Mouse (Mus musculus): ENCODE results near the gene Znrf3.
A peak's percentile ranks its signal among the peaks of the same experiment; 100 is the strongest.

Znrf3 gene

GRCm38 (mm10) chr11:5437646-5438045, 7.0 kb downstream of the Znrf3 start:
- no peak for DNase-seq (ENCODE audit: low spot score)

- DNase-seq (ENCODE audit: low spot score) = no peak
Observed at GRCm38 (mm10) chr11:5436988-5437387, 7.7 kb downstream of the Znrf3 start.

- DNase-seq (ENCODE audit: low spot score) = no peak
Observed at GRCm38 (mm10) chr11:5435493-5435892, 9.2 kb downstream of the Znrf3 start.

GRCm38 (mm10) chr11:5432330-5432729, 12.3 kb downstream of the Znrf3 start:
- DNase-seq (ENCODE audit: low spot score) = no peak

- DNase-seq (ENCODE audit: low spot score) = no peak
Observed at GRCm38 (mm10) chr11:5430863-5431262, 13.8 kb downstream of the Znrf3 start.

GRCm38 (mm10) chr11:5429396-5430190, 15.1 kb downstream of the Znrf3 start:
- no peak for DNase-seq (ENCODE audit: low spot score)

GRCm38 (mm10) chr11:5427251-5427650, 17.4 kb downstream of the Znrf3 start:
- no peak for DNase-seq (ENCODE audit: low spot score)

- no peak for DNase-seq (ENCODE audit: low spot score)
Observed at GRCm38 (mm10) chr11:5426317-5426716, 18.3 kb downstream of the Znrf3 start.

- DNase-seq (ENCODE audit: low spot score) = no peak
Observed at GRCm38 (mm10) chr11:5425106-5425505, 19.5 kb downstream of the Znrf3 start.

- no peak for DNase-seq (ENCODE audit: low spot score)
Observed at GRCm38 (mm10) chr11:5424185-5424584, 20.5 kb downstream of the Znrf3 start.

GRCm38 (mm10) chr11:5423000-5423399, 21.6 kb downstream of the Znrf3 start:
- no peak for DNase-seq (ENCODE audit: low spot score)

- DNase-seq (ENCODE audit: low spot score) = no peak
Observed at GRCm38 (mm10) chr11:5422252-5422636, 22.4 kb downstream of the Znrf3 start.

GRCm38 (mm10) chr11:5421506-5422251, 23.0 kb downstream of the Znrf3 start:
- peak; percentile 32 for DNase-seq (ENCODE audit: low spot score)

- no peak for DNase-seq (ENCODE audit: low spot score)
Observed at GRCm38 (mm10) chr11:5415617-5416338, 28.9 kb downstream of the Znrf3 start.

GRCm38 (mm10) chr11:5414856-5415616, 29.6 kb downstream of the Znrf3 start:
- no peak for DNase-seq (ENCODE audit: low spot score)

- DNase-seq (ENCODE audit: low spot score) = no peak
Observed at GRCm38 (mm10) chr11:5412644-5413190, 31.9 kb downstream of the Znrf3 start.

GRCm38 (mm10) chr11:5411577-5411976, 33.1 kb downstream of the Znrf3 start:
- peak; percentile 31 for DNase-seq (ENCODE audit: low spot score)

GRCm38 (mm10) chr11:5404180-5404579, 40.5 kb downstream of the Znrf3 start:
- no peak for DNase-seq (ENCODE audit: low spot score)

GRCm38 (mm10) chr11:5402127-5402733, 42.4 kb downstream of the Znrf3 start:
- no peak for DNase-seq (ENCODE audit: low spot score)

- DNase-seq (ENCODE audit: low spot score) = no peak
Observed at GRCm38 (mm10) chr11:5398301-5399053, 46.2 kb downstream of the Znrf3 start.

Data from testis, postnatal 14 days (tissue).